Mouse (Mus musculus) kidney, adult 11 months (tissue): ENCODE measurements at regions not wholly inside any gene's neighbourhood (a gene's known extent, or its start where the extent isn't known, plus 50 kb on each side); places are given as distances from the start of the nearest gene placed in this dataset.

ENCODE experiments used
- DNase-seq: peaks from one replicate; pipeline ENCODE4 v3.0.0; 2022

- DNase-seq = no peak
Observed at GRCm38 (mm10) chr15:96878796-96879195, 177.0 kb downstream of the Slc38a4 start.

GRCm38 (mm10) chr15:96877931-96878330 lies 177.8 kb downstream of the Slc38a4 start:
- no peak for DNase-seq

- no peak for DNase-seq
Observed at GRCm38 (mm10) chr15:96877271-96877670, 177.7 kb upstream of the Slc38a2 start.

GRCm38 (mm10) chr15:96874145-96874544 lies 174.6 kb upstream of the Slc38a2 start:
- DNase-seq = peak; percentile 44

- peak; percentile 8 for DNase-seq
Observed at GRCm38 (mm10) chr15:96873562-96873961, 174.0 kb upstream of the Slc38a2 start.

- no peak for DNase-seq
Observed at GRCm38 (mm10) chr15:96873126-96873525, 173.6 kb upstream of the Slc38a2 start.

- no peak for DNase-seq
Observed at GRCm38 (mm10) chr15:96867701-96868100, 168.2 kb upstream of the Slc38a2 start.

GRCm38 (mm10) chr15:96865932-96866331 lies 166.4 kb upstream of the Slc38a2 start:
- no peak for DNase-seq

GRCm38 (mm10) chr15:96857709-96858108 lies 158.2 kb upstream of the Slc38a2 start:
- DNase-seq = no peak

- no peak for DNase-seq
Observed at GRCm38 (mm10) chr15:96851970-96852768, 152.6 kb upstream of the Slc38a2 start.

GRCm38 (mm10) chr15:96848150-96848549 lies 148.6 kb upstream of the Slc38a2 start:
- DNase-seq = no peak

GRCm38 (mm10) chr15:96845221-96845620 lies 145.7 kb upstream of the Slc38a2 start:
- no peak for DNase-seq

GRCm38 (mm10) chr15:96844290-96844689 lies 144.8 kb upstream of the Slc38a2 start:
- no peak for DNase-seq

- no peak for DNase-seq
Observed at GRCm38 (mm10) chr15:96843589-96843988, 144.1 kb upstream of the Slc38a2 start.

GRCm38 (mm10) chr15:96842881-96843280 lies 143.4 kb upstream of the Slc38a2 start:
- DNase-seq = no peak

- DNase-seq = no peak
Observed at GRCm38 (mm10) chr15:96836670-96837069, 137.1 kb upstream of the Slc38a2 start.

- DNase-seq = no peak
Observed at GRCm38 (mm10) chr15:96834862-96835261, 135.3 kb upstream of the Slc38a2 start.

- no peak for DNase-seq
Observed at GRCm38 (mm10) chr15:96834162-96834843, 134.8 kb upstream of the Slc38a2 start.

GRCm38 (mm10) chr15:96832389-96832788 lies 132.9 kb upstream of the Slc38a2 start:
- DNase-seq = no peak

- DNase-seq = no peak
Observed at GRCm38 (mm10) chr15:96831256-96831655, 131.7 kb upstream of the Slc38a2 start.

GRCm38 (mm10) chr15:96830578-96830977 lies 131.0 kb upstream of the Slc38a2 start:
- no peak for DNase-seq

GRCm38 (mm10) chr15:96829941-96830340 lies 130.4 kb upstream of the Slc38a2 start:
- DNase-seq = peak; percentile 3

GRCm38 (mm10) chr15:96828681-96829080 lies 129.2 kb upstream of the Slc38a2 start:
- no peak for DNase-seq

GRCm38 (mm10) chr15:96827931-96828330 lies 128.4 kb upstream of the Slc38a2 start:
- DNase-seq = no peak
